Mouse (Mus musculus) cortical plate, adult 2 months (tissue): Measurements from ENCODE around the gene Epb41l4b. TPM values are rescaled to one million over a fixed set of nuclear protein-coding genes. Genes with fewer than 3 reads are reported as not detected.

Source experiments
- H3K27ac ChIP-seq: fragments of 200-500 bp; 2 replicates; pipeline ENCODE4 v1.5.1; 2012; ENCODE audit warnings: low read length, control low read depth, inconsistent platforms; ENCODE audit not compliant: insufficient read depth
- H3K4me1 ChIP-seq: fragments of 200-500 bp; 2 replicates; pipeline ENCODE4 v1.6.1; 2011; ENCODE audit warnings: low read length; ENCODE audit not compliant: control insufficient read depth, insufficient read depth
- H3K4me3 ChIP-seq: fragments of 200-500 bp; 2 replicates; pipeline ENCODE4 v1.5.1; 2011; ENCODE audit warnings: mild to moderate bottlenecking, low read length, control low read depth; ENCODE audit not compliant: insufficient read depth
- CTCF ChIP-seq: fragments of 200-500 bp; IDR thresholded peaks from 2 replicates; pipeline ENCODE4 v1.5.1; 2011; ENCODE audit warnings: mild to moderate bottlenecking, control low read depth, low read length; ENCODE audit not compliant: insufficient read depth; ENCODE audit errors: extremely low read depth
- POLR2A ChIP-seq: fragments of 200-500 bp; IDR thresholded peaks from 2 replicates; pipeline ENCODE4 v1.6.1; 2011; ENCODE audit warnings: mild to moderate bottlenecking, low read length, control low read depth; ENCODE audit not compliant: insufficient read depth; ENCODE audit errors: extremely low read depth
- polyA plus RNA-seq: library from polyadenylated mRNA; depleted of rRNA; stranded (reverse); fragments of >200 nt; gene quantifications from 2 replicates; pipeline ENCODE4 v1.2.3, GENCODE M21; 2012

Epb41l4b gene
- polyA plus RNA-seq, 1 experiment, result 17.7 TPM

GRCm38 (mm10) chr4:57171817-57172216, 28.6 kb upstream of the Epb41l4b start:
- Histone ChIP-seq H3K4me1 (no peaks in the 10 kb centered on the region), H3K27ac (0 out of 2 replicates have a peak overlapping the region, but pooled peaks have one; percentile 10), H3K4me3 (no peak overlapping the region)
- TF ChIP-seq POLR2A (no peak), CTCF (no peak)

DNA sequence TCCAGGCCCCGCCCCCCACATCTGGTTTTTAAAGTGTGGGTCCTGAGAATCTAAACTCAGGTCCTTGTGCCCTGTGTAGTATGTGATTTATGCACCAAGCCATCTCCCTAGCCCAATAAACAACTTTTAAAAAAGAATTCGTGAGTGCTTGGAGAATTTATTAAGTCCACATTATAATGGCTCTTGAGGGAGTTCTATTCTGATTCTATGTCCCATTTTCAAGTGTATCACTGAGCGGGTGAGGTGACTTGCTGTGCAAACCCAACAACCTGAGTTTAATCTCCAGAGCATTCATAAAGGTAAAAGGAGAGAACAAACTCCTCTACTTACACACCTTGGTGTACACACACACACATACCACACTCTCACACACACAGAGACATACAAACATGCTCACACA, 25.4 kb upstream of the Epb41l4b start:
- Histone ChIP-seq H3K4me3 (no peak overlapping the region), H3K27ac (no peak overlapping the region)
- no peak for TF ChIP-seq POLR2A
- TF ChIP-seq CTCF, result no peak

GRCm38 (mm10) chr4:57168277-57168676, 25.0 kb upstream of the Epb41l4b start:
- H3K4me3 ChIP-seq, result no peak overlapping the region
- TF ChIP-seq POLR2A (no peak), CTCF (no peak)
- H3K27ac ChIP-seq, result no peak overlapping the region
- H3K4me1 ChIP-seq, result no peaks in the 10 kb centered on the region

More for the DNA sequence above, 25.4 kb upstream of the Epb41l4b start:
- H3K4me1 ChIP-seq, result no peaks in the 10 kb centered on the region

- Histone ChIP-seq H3K4me1 (no peaks in the 10 kb centered on the region), H3K4me3 (no peak overlapping the region), H3K27ac (no peak overlapping the region)
- TF ChIP-seq POLR2A, result no peak
- TF ChIP-seq CTCF, result peak; percentile 24; the same call in 1 of the 2 replicates
Measured at GRCm38 (mm10) chr4:57166922-57167870, 24.0 kb upstream of the Epb41l4b start.

GRCm38 (mm10) chr4:57165654-57166053, 22.4 kb upstream of the Epb41l4b start:
- TF ChIP-seq POLR2A, result no peak
- TF ChIP-seq CTCF, result no peak
- no peaks in the 10 kb centered on the region for H3K4me1 ChIP-seq
- no peak overlapping the region for H3K27ac ChIP-seq

GRCm38 (mm10) chr4:57164578-57165210, 21.5 kb upstream of the Epb41l4b start:
- no peak for TF ChIP-seq POLR2A
- TF ChIP-seq CTCF, result no peak
- H3K27ac ChIP-seq, result no peak overlapping the region
- H3K4me3 ChIP-seq, result no peak overlapping the region
- no peaks in the 10 kb centered on the region for H3K4me1 ChIP-seq

More at GRCm38 (mm10) chr4:57165654-57166053, 22.4 kb upstream of the Epb41l4b start:
- no peak overlapping the region for H3K4me3 ChIP-seq

DNA sequence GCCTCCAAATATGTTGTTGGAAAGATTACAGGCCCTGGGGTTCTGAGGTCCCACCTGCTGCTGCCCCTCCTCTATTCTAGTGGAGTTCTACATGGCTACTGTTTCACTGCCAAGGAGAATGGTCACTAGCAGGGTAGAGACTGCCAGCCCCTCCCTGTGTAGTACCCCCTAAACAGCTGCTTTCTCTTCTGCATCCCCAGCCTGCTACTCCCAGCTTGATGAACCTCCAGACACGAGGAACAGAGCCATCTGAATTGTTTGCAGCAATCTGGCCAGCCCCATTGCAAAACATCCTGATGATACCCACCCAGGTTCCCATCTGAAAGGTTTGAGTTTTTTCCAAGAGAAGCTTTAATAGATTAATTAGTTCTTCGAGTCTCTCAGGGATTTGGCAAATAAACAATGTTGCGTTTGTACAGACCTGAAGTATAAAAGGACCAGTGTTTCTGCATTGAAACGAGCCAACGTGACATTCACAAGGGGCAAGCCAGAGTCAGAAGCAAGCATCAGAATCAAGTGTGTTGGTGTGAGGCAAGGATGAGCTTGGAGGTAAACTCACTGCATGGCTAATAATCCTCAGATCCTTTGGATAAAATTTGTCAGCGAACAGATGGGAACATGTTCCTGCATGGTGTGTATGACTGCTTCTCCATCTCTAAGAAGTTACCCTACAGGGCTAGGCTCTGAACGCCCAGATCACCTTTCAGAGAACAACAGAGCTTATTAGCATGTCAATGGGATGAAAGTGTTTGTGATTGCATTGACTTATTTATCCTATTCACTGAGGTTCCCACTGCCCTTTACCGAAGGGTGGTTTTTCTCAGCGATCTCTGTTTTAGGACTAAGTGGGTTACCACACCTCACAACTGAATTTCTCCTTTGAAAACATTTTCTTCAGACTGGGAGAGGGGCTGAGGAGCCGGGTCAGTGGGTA, 19.8 kb upstream of the Epb41l4b start:
- TF ChIP-seq CTCF, result no peak
- TF ChIP-seq POLR2A, result no peak
- H3K4me1 ChIP-seq, result no peaks in the 10 kb centered on the region
- H3K27ac ChIP-seq, result no peak overlapping the region
- H3K4me3 ChIP-seq, result no peak overlapping the region

DNA sequence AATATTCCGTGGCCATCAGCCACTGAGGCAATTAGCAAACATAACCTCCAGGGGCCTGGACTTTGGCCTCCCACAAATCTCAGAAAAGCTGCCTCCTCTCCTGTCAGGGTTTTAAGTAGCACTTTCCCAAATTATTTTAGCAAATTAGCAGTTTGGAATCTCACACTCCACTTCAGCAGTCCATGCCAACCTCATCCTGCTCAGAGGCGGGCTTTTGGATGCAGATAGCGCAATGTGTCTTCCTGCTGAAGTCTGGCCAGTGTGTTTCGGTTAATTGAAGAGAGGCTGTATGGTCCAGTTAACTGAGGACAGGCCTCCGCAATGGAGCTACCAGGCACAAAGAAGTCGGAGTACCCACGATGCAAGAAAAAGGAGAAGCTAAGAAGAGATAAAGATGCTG, 17.3 kb upstream of the Epb41l4b start:
- Histone ChIP-seq H3K4me3 (no peak overlapping the region), H3K27ac (no peak overlapping the region), H3K4me1 (no peaks in the 10 kb centered on the region)
- TF ChIP-seq CTCF (no peak), POLR2A (no peak)
